Mouse (Mus musculus) gastrocnemius, adult 2 months (tissue): Measurements from ENCODE around the gene Anxa11. TPM values are rescaled to one million over a fixed set of nuclear protein-coding genes. Genes with fewer than 3 reads are reported as not detected.
"Not testable (repeated sequence)": the region's sequence is repeated elsewhere in the genome, so short reads cannot be mapped to it uniquely, and the experiment has no call there.

Experiments
- DNase-seq: peaks from one replicate; pipeline ENCODE4 v3.0.0; 2022
- H3K27ac ChIP-seq: fragments of 200-600 bp; 2 replicates; pipeline ENCODE4 v1.8.1; 2022; ENCODE audit warnings: mild to moderate bottlenecking
- H3K4me3 ChIP-seq: fragments of 200-600 bp; 2 replicates; pipeline ENCODE4 v1.8.1; 2022; ENCODE audit warnings: mild to moderate bottlenecking, moderate library complexity
- intact Hi-C: fragments of 180-260 bp; cut with DNase I; formaldehyde crosslinking; loops from one replicate; pipeline ENCODE4 v1.15.1; 2025
- microRNA-seq: library from miRNA; unstranded; fragments of <30 nt; microRNA quantifications from one replicate; pipeline ENCODE4 v1.2.0, GENCODE M21; 2021
- total RNA-seq, 2 experiments: library from RNA; stranded (reverse); gene quantifications; 2 replicates each; pipeline ENCODE4 v1.2.3; 2021

Anxa11 gene
- total RNA-seq, 2 experiments from 2014 or later = 97.4 to 99.1 TPM

DNA sequence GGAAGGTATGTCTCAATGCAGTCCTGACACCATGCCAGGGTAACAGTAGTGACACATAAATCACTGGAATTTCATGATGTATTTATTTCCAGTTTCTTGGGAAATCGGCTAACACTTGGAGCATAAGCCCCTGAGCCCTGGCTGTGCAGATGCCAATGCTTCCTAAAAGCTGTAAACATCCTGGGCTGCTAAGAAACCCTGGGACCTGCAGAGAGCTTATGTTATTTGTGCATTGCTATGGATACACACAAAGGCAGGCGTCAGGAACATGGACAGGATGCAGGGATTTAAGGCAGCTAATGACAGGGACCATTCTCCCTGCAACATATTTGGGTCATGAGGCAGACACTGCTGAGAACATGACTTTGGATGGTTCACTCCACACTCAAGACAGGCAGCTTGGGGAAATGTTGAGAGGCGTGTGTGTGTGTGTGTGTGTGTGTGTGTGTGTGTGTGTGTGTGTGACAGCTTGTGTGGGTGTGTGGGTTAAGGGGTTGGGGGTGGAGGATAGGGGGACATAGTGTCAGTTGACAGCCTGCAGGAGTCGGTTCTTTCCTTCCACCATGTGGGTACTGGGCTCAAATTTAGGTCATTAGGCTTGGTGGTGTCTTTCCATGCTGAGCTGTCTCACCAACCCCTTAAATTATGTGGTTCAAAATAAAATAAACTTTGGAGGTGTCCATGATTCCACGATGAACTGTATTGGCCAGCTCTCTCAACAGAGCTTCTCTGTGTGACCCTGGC is 76.6 kb downstream of the Anxa11 start:
- H3K4me3 ChIP-seq, intact Hi-C loops, DNase-seq, H3K27ac ChIP-seq: not testable (repeated sequence)

DNA sequence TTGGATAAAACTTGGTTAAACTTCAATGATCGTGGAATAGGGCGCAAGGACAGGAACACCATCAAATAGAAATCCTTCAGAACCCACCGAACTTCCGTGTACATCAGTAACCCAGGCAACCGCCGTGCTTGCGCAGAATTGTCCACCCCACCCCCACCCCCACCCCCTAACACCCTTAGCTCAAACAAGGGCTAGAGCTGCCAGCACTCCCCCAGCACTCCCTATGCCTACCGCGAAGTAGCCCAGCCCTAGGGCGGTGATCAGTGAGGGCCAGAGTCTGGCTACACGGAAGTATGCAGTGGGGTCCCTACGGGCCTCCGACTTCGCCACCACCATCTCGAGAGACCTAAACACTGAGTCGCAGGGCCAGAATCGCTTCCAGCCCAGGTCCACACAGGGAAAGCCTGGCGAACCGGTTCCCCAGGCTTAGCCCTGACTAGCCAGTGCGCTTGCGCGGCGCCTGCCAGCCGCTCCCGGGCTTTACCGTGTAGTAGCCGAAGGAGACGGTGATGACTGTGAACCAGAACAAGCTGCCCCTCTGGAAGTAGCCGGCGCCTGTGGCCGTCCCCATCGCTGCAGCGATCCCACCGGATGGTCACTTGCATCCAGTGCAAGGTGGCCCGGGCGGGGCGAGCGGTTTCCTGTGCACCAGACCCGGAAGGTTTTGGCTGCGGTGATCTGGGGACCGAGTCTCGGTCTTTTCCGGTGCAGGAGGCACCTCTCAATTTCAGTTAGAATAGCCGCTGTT is 85.0 kb downstream of the Anxa11 start:
- H3K27ac ChIP-seq, intact Hi-C loops, H3K4me3 ChIP-seq, DNase-seq: not testable (repeated sequence)

DNA sequence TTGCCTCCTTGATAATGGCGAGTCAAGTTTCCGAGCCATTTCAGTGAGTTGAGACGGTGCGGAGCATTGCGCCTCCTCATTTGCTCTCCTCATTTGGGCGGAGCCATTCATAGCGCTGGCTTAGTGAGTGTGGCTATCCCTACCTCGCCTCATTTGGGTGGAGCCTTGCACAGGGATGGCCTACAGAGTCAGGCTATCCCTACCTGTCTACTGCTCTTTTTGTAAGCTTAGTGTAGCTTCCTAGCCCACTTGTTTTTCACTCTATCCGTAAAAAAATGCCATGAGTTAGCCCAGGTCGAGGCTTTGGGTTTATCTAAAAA is 85.6 kb downstream of the Anxa11 start, which contains the start of gene Tmem254a:
Tmem254a (minus strand) TSS at position 111 of the 320 bp plus-strand sequence.
- intact Hi-C loops, H3K4me3 ChIP-seq, H3K27ac ChIP-seq, DNase-seq: not testable (repeated sequence)

Small RNA genes within 50 kb of the gene (microRNA-seq; reads per million reads assigned to microRNA genes)
- not detected for gene Gm23701

Other genes with a start within 250 kb of the Anxa11 start
- 10 to 100 TPM; 26.0 to 43.4 TPM for gene Ppif, start 148.0 kb upstream of the Anxa11 start, total RNA-seq
- 10 to 100 TPM; 40.6 to 59.3 TPM for gene Zcchc24, start 73.1 kb upstream of the Anxa11 start, total RNA-seq
- 1 to 10 TPM; 2.6 to 3.6 TPM for gene Plac9a, start 60.9 kb downstream of the Anxa11 start, total RNA-seq
- under 1 TPM; 0.15 to 0.50 TPM for gene Tmem254a, start 85.5 kb downstream of the Anxa11 start, total RNA-seq
- not detected for gene Cphx1, start 96.1 kb downstream of the Anxa11 start, total RNA-seq
- gene Duxbl1, start 136.4 kb downstream of the Anxa11 start, total RNA-seq = not detected
- gene Gm9780, start 200.6 kb downstream of the Anxa11 start, total RNA-seq = 10 to 100 TPM in 1 of 2 experiments, 1 to 10 TPM in 1; 7.0 to 16.5 TPM
- 1 to 10 TPM in 1 of 2 experiments, under 1 TPM in 1; 0.36 to 2.7 TPM for gene Tmem254c, start 225.2 kb downstream of the Anxa11 start, total RNA-seq
- not detected for gene Cphx2, start 239.4 kb downstream of the Anxa11 start, total RNA-seq
- gene Cphx3, start 240.1 kb downstream of the Anxa11 start, total RNA-seq = not detected